Mouse (Mus musculus): ENCODE results near the gene Nfia. TPM values are rescaled to one million over a fixed set of nuclear protein-coding genes. Genes with fewer than 3 reads are reported as not detected.

The Nfia gene
- polyA plus RNA-seq, 1 experiment from 2014 or later = 33.7 TPM

DNA sequence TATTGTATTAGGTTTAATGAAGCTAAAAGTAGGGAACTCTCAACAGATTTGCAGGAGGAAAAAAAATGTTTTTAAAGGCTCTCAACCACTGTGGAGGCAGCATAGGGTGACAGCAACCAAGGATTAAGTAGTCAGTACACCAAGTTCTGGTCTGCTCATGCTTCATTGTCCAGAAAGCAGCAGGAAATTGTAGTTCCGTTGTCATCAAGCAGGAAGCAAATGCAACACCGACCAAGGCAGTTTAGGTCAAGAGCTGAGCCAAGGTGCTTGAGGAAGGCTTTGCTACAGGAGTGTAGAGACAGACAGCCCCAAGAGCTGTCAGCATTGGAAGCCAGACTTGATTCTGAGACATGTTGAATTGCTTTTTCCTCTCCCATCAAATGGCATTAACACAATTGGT, 342.4 kb downstream of the Nfia start:
- H3K9me3 ChIP-seq (replicated peaks; ENCODE audit: control insufficient read depth, low read length) = no peaks in the 10 kb centered on the region
- H3K4me2 ChIP-seq = no peak overlapping the region
- no peak overlapping the region for H3K4me3 ChIP-seq (ENCODE audit: low read depth, low read length)
- WGBS (ENCODE audit: insufficient replicate concordance) = 63% methylated on average over 2 of the region's 2 CpGs
- ATAC-seq (replicated peaks; ENCODE audit: insufficient number of reproducible peaks, low FRiP score, low TSS enrichment) = no peak
- no peaks in the 10 kb centered on the region for H3K27me3 ChIP-seq (ENCODE audit: control insufficient read depth, insufficient read depth, low read length)
- peaks cover 11% of the 10 kb centered on the region; the same call in 1 of the 2 replicates for H3K4me1 ChIP-seq (ENCODE audit: control insufficient read depth, insufficient read depth, low read length)
- H3K36me3 ChIP-seq (ENCODE audit: control insufficient read depth, insufficient read depth, low read length) = no peaks in the 10 kb centered on the region; the same call in 1 of the 2 replicates
- H3K9ac ChIP-seq (ENCODE audit: low read depth, low read length) = no peak overlapping the region
- H3K27ac ChIP-seq (ENCODE audit: low read depth, low read length) = no peak overlapping the region

DNA sequence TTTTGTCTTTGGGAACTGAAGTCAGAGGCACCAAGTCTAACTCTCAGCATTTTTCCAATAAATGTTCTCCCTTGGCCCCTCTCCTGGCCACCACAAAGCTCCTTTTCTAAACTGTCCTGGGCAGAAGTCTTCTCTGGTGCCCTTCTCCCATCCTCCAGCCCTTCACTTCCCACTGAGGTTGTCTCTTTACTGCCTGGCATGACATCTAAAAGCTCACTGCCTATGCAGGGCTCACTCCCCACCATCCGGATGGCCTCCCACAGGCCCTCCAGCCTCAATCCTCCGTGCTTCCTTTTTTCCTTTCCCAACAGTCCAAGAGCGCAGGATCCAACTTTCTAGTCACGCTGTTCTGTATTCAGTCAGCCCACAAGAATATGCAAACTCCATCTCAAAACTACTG, 342.9 kb downstream of the Nfia start:
- WGBS (ENCODE audit: insufficient replicate concordance) = 84% methylated on average over 4 of the region's 4 CpGs

DNA sequence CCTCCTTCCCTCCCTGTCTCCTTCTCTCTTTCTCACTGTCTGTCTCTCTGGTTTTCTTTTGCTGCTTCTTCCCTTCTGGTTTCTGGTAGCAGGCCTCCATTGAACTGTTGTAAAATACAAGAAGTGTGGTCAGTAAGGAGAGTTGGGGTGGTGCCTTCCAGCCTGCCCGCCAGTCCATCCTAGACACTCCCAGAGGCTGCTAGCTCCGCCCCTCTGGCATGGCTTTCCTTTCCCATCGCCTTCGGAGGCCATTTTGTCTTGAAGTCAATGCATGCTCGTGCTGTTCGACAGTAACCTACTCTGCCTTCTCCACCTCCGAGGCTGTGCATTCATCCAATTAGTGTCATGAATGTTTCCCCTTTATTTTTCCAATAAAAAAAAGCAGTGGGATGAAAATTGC, 343.5 kb downstream of the Nfia start:
- no peaks in the 10 kb centered on the region for H3K27me3 ChIP-seq (ENCODE audit: control insufficient read depth, insufficient read depth, low read length)
- H3K4me1 ChIP-seq (ENCODE audit: control insufficient read depth, insufficient read depth, low read length) = peaks cover 11% of the 10 kb centered on the region; the same call in 1 of the 2 replicates
- WGBS (ENCODE audit: insufficient replicate concordance) = 87% methylated on average over 7 of the region's 7 CpGs
- ATAC-seq (replicated peaks; ENCODE audit: insufficient number of reproducible peaks, low FRiP score, low TSS enrichment) = no peak
- H3K4me3 ChIP-seq (ENCODE audit: low read depth, low read length) = no peak overlapping the region
- no peak overlapping the region for H3K9ac ChIP-seq (ENCODE audit: low read depth, low read length)
- H3K9me3 ChIP-seq (replicated peaks; ENCODE audit: control insufficient read depth, low read length) = no peaks in the 10 kb centered on the region
- no peak overlapping the region for H3K27ac ChIP-seq (ENCODE audit: low read depth, low read length)
- H3K36me3 ChIP-seq (ENCODE audit: control insufficient read depth, insufficient read depth, low read length) = no peaks in the 10 kb centered on the region
- no peak overlapping the region for H3K4me2 ChIP-seq

More for the DNA sequence above, 342.9 kb downstream of the Nfia start:
- H3K4me2 ChIP-seq = no peak overlapping the region
- H3K36me3 ChIP-seq (ENCODE audit: control insufficient read depth, insufficient read depth, low read length) = no peaks in the 10 kb centered on the region; the same call in 1 of the 2 replicates
- no peak overlapping the region for H3K27ac ChIP-seq (ENCODE audit: low read depth, low read length)
- ATAC-seq (replicated peaks; ENCODE audit: insufficient number of reproducible peaks, low FRiP score, low TSS enrichment) = no peak
- H3K4me3 ChIP-seq (ENCODE audit: low read depth, low read length) = no peak overlapping the region
- H3K4me1 ChIP-seq (ENCODE audit: control insufficient read depth, insufficient read depth, low read length) = peaks cover 11% of the 10 kb centered on the region; the same call in 1 of the 2 replicates
- no peaks in the 10 kb centered on the region for H3K9me3 ChIP-seq (replicated peaks; ENCODE audit: control insufficient read depth, low read length)
- H3K27me3 ChIP-seq (ENCODE audit: control insufficient read depth, insufficient read depth, low read length) = no peaks in the 10 kb centered on the region
- H3K9ac ChIP-seq (ENCODE audit: low read depth, low read length) = no peak overlapping the region

DNA sequence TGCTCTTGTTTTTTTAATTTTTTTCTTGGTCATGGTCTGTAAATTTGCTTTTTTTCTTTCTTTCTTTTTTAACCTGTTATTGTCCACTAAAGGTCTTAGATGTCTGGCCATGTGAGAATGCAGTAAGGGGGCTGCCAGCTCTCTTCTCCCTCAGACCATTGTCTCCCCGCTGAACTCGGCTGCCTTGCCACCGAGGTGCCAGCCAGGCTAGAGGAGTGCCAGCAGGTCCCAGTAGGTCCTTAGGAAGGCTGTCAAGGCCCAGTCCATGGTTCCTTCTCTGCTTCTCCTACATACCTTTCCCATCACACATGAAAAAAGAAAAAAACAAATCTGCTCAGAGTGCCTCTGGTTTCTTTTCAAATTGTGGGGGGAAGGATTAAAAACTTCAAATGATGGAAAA, 345.6 kb downstream of the Nfia start:
- Histone ChIP-seq H3K36me3 (ENCODE audit: control insufficient read depth, insufficient read depth, low read length) (no peaks in the 10 kb centered on the region), H3K27ac (ENCODE audit: low read depth, low read length) (no peak overlapping the region), H3K4me3 (ENCODE audit: low read depth, low read length) (no peak overlapping the region), H3K4me2 (no peak overlapping the region), H3K9me3 (replicated peaks; ENCODE audit: control insufficient read depth, low read length) (no peaks in the 10 kb centered on the region), H3K4me1 (ENCODE audit: control insufficient read depth, insufficient read depth, low read length) (peaks cover 6% of the 10 kb centered on the region; the same call in 1 of the 2 replicates), H3K9ac (ENCODE audit: low read depth, low read length) (no peak overlapping the region), H3K27me3 (ENCODE audit: control insufficient read depth, insufficient read depth, low read length) (no peaks in the 10 kb centered on the region)
- 63% methylated on average over 3 of the region's 3 CpGs for WGBS (ENCODE audit: insufficient replicate concordance)
- ATAC-seq (replicated peaks; ENCODE audit: insufficient number of reproducible peaks, low FRiP score, low TSS enrichment) = no peak

DNA sequence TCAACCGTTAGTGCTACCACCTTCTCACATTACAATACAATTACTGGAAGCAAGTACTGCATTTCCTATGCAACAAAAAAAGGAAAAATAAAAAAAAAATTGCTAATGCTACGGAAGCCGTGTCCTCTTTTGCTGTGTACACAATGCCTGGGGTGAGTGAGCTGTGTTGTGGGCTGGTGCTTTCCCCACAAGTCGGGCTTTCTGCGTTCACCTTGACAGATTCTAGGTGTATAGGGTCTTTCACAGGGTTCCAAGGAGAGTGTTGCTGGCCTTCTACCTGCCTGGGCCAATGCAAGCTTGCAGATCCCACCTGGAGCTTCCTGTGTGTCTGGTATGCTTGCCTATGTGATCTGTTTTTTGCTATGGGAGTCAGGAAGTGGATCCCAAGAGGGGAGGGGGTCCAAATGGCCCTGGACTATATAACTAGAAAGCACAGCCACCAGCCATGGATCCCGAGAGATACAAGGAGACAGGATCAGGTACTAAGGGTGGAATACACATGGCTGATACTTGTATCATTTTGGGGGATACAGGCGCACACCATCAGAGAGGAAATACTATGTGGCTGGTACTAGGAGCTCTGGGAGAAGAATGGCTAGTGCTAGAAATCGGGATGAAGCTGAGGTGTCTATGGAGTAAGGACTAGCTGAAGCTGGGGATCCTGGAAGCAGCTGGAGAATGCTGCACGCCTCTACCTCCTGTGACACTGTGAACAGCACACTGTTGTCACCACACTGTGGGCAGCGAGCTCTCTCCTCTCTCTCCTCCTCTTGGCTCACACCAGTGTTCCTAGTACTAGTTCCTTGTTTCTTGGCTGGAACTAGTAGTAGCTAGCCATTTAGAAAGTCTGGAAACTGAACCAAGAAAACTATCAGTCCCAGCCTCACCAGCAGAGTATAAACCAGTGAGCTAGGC, 346.5 kb downstream of the Nfia start:
- Histone ChIP-seq H3K9me3 (replicated peaks; ENCODE audit: control insufficient read depth, low read length) (no peaks in the 10 kb centered on the region), H3K9ac (ENCODE audit: low read depth, low read length) (no peak overlapping the region), H3K4me2 (no peak overlapping the region), H3K27ac (ENCODE audit: low read depth, low read length) (no peak overlapping the region), H3K4me1 (ENCODE audit: control insufficient read depth, insufficient read depth, low read length) (no peaks in the 10 kb centered on the region), H3K36me3 (ENCODE audit: control insufficient read depth, insufficient read depth, low read length) (no peaks in the 10 kb centered on the region), H3K4me3 (ENCODE audit: low read depth, low read length) (no peak overlapping the region), H3K27me3 (ENCODE audit: control insufficient read depth, insufficient read depth, low read length) (no peaks in the 10 kb centered on the region)
- no peak for ATAC-seq (replicated peaks; ENCODE audit: insufficient number of reproducible peaks, low FRiP score, low TSS enrichment)
- 77% methylated on average over 10 of the region's 10 CpGs for WGBS (ENCODE audit: insufficient replicate concordance)

DNA sequence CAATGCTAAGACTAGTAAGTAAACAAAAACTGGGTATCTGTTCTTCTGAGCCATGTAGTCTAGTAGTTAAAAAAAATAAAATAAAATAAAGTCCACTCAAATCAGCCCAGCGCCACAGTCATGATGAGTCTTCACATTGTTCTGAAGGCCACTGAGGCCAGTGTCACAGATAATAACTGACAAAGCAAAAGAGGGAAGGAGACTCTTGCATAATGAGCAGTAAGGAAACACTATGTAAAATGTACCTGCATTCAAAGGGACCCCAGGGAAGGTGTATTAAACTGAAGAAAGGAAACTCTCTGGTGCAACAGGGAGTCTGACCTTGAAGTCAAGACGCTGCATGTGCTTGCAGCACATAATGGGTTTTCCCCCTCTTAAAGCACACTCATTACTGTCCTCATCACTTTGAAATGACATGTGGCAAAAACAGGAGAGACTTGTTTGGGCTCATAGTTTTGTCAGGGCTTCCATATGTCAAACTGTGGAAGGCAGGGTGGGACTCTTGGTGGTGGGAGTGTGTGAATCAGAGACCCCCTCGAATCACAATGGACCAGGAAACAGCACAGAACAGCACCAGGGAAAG, 347.5 kb downstream of the Nfia start:
- ATAC-seq (replicated peaks; ENCODE audit: insufficient number of reproducible peaks, low FRiP score, low TSS enrichment) = no peak
- 77% methylated on average over 3 of the region's 3 CpGs for WGBS (ENCODE audit: insufficient replicate concordance)

DNA sequence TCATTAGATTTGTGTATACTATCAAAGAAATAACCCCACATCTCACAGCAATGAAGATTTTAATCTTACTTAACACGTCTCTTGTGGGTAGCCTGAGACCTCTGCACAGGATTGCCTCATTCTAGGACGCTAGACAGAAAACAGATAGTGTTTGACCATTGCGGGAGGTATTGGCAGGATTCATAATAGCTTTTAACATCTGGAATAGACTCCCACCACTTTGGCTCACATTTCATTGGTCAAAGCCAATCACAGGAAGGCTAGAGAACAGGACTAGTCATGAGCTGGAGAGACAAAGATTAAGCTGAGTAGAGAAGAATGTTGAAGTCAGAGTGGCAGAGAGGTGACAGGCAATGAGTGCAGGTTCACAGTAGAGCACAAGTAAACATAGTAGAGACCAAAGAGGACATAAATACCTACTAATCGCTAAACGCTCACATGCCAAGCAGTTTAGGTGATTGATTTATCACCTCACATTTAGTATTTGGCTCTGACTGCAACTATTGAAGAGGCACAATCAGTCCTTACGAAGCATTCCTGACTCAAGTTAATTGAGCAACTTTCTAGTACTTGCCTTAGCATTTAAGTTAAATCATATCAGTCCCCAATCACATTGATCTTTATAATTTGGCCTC, 348.3 kb downstream of the Nfia start:
- no peaks in the 10 kb centered on the region for H3K27me3 ChIP-seq (ENCODE audit: control insufficient read depth, insufficient read depth, low read length)
- ATAC-seq (replicated peaks; ENCODE audit: insufficient number of reproducible peaks, low FRiP score, low TSS enrichment) = no peak
- H3K36me3 ChIP-seq (ENCODE audit: control insufficient read depth, insufficient read depth, low read length) = no peaks in the 10 kb centered on the region
- no peaks in the 10 kb centered on the region for H3K4me1 ChIP-seq (ENCODE audit: control insufficient read depth, insufficient read depth, low read length)
- 74% methylated on average over 6 of the region's 6 CpGs for WGBS (ENCODE audit: insufficient replicate concordance)
- no peak overlapping the region for H3K27ac ChIP-seq (ENCODE audit: low read depth, low read length)
- no peak overlapping the region for H3K4me2 ChIP-seq
- no peak overlapping the region for H3K9ac ChIP-seq (ENCODE audit: low read depth, low read length)
- H3K9me3 ChIP-seq (replicated peaks; ENCODE audit: control insufficient read depth, low read length) = no peaks in the 10 kb centered on the region
- H3K4me3 ChIP-seq (ENCODE audit: low read depth, low read length) = no peak overlapping the region

More for the DNA sequence above, 347.5 kb downstream of the Nfia start:
- no peak overlapping the region for H3K9ac ChIP-seq (ENCODE audit: low read depth, low read length)
- no peak overlapping the region for H3K4me3 ChIP-seq (ENCODE audit: low read depth, low read length)
- H3K27ac ChIP-seq (ENCODE audit: low read depth, low read length) = no peak overlapping the region
- H3K27me3 ChIP-seq (ENCODE audit: control insufficient read depth, insufficient read depth, low read length) = no peaks in the 10 kb centered on the region
- H3K36me3 ChIP-seq (ENCODE audit: control insufficient read depth, insufficient read depth, low read length) = no peaks in the 10 kb centered on the region
- H3K9me3 ChIP-seq (replicated peaks; ENCODE audit: control insufficient read depth, low read length) = no peaks in the 10 kb centered on the region
- H3K4me1 ChIP-seq (ENCODE audit: control insufficient read depth, insufficient read depth, low read length) = no peaks in the 10 kb centered on the region
- H3K4me2 ChIP-seq = no peak overlapping the region

DNA sequence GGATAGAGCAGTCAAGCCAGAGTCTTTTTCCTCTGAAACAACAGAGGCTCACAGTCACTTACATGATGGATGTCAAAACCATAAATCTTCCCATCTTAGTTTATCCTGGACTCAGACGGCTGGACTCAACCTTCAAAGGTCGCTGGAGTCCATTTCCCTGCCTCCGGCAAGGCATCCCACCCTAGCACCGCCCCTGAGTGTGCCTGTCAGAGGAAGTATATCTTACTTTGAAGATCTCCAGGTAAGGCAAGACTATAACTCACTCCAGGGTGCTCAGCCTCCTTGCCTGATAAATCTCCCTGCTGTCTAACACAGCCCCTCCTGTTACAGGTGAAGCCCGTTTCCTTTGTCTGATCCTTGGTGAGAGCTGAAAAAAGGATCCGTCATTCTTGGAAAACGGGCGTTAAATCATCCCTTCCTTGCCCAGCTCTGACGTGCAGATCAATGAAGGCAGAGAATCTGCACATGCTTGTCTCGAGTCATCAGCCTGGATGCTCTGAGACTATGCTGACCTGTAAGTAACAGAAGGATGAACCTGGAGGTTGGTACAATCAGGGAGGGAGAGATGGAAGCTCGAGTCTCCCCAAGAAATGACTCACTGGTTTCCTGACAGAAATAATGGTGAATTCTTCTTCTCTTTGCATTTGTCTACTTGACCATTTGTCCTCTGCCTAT, 353.6 kb downstream of the Nfia start:
- Histone ChIP-seq H3K27me3 (ENCODE audit: control insufficient read depth, insufficient read depth, low read length) (no peaks in the 10 kb centered on the region), H3K4me2 (no peak overlapping the region), H3K4me3 (ENCODE audit: low read depth, low read length) (no peak overlapping the region), H3K36me3 (ENCODE audit: control insufficient read depth, insufficient read depth, low read length) (no peaks in the 10 kb centered on the region), H3K27ac (ENCODE audit: low read depth, low read length) (no peak overlapping the region), H3K9ac (ENCODE audit: low read depth, low read length) (no peak overlapping the region), H3K4me1 (ENCODE audit: control insufficient read depth, insufficient read depth, low read length) (no peaks in the 10 kb centered on the region), H3K9me3 (replicated peaks; ENCODE audit: control insufficient read depth, low read length) (no peaks in the 10 kb centered on the region)
- ATAC-seq (replicated peaks; ENCODE audit: insufficient number of reproducible peaks, low FRiP score, low TSS enrichment) = no peak
- WGBS (ENCODE audit: insufficient replicate concordance) = 63% methylated on average over 11 of the region's 11 CpGs

Data from heart, embryonic 11.5 days (tissue).